Mouse (Mus musculus): Measurements from ENCODE around the gene Flt4. TPM values are rescaled to one million over a fixed set of nuclear protein-coding genes. Genes with fewer than 3 reads are reported as not detected.
"Not testable (repeated sequence)": the region's sequence is repeated elsewhere in the genome, so short reads cannot be mapped to it uniquely, and the experiment has no call there.

Flt4 gene
- 2.4 and 5.4 TPM in 2 replicates for polyA plus RNA-seq (2011; ENCODE audit: insufficient read length, low read depth, missing spikeins)

DNA sequence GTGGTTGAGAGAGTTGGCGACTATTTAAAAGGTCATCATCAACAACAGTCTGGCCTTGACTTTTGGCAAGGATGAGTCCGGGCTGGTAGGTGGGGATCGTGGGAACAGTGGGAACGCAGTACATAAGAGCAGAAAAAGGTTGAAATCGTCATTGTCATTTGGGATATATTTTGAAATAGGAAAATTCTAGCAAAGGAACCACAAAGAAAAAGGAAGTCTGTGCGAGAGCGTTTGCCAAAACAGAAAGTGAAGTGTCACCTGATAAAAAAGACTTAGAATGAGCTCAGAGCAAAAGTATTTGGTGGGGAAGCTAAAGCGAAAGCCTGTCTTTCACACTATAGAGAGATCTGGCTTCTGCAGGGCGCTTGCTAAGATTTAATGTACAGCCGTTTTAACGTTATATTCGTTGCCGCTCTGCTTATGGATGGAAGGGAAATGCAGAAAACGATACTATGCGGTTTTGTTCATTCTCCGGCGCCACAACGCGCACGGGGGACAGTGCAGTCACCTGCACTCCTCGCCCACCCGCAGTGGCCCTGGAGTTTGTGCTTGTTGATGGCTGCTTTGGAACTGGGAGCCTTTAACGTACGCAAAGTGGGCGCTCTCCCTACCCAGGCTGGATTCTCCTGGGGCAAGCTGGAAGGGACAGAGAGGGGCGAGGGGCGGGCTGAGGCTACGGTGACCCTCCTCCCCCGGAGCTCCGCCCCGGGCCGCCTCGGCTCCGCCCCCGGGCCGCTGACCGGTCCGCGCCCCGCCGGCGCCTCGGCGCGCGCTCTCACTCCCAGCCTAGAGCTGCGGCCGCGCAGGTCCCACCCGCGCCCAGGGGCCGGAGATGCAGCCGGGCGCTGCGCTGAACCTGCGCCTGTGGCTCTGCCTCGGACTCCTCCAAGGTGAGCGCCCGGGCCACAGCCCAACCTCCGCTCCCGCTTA, at the start of gene Flt4:
Gene Flt4 (plus strand): TSS at position 326 of the 930 bp plus-strand sequence.
- H3K4me1 ChIP-seq (ENCODE audit: control insufficient read depth, insufficient read depth, low read length); H3K27ac ChIP-seq (ENCODE audit: insufficient read depth, low read length): not testable (repeated sequence)
- H3K4me3 ChIP-seq (ENCODE audit: insufficient read depth, low read length): peak within 1 kb of the TSS; percentile 76

- H3K4me3 ChIP-seq (ENCODE audit: insufficient read depth, low read length); H3K4me1 ChIP-seq (ENCODE audit: control insufficient read depth, insufficient read depth, low read length); H3K27ac ChIP-seq (ENCODE audit: insufficient read depth, low read length): not testable (repeated sequence)
Observed at GRCm38 (mm10) chr11:49575054-49575453, 34.0 kb upstream of the Flt4 start.

DNA sequence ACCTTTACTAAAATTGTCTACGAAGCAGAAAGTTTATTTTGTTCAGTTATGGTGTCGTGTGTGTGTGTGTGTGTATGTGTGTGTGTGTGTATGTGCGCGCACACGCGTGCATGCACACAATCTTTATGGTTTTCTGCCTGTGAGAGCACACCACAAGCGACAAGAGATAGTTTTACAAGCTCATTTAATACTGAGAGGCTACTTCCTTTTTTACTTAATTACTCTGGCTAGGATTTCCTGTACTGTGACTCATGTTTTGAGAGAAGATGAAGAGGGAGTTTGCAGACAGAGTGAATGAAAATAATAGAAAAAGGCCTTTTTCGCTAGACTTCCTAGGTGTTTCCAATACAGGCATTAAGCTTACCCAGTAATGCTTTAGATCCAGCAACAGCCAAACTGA, 28.6 kb upstream of the Flt4 start:
- H3K4me1 ChIP-seq (ENCODE audit: control insufficient read depth, insufficient read depth, low read length); H3K4me3 ChIP-seq (ENCODE audit: insufficient read depth, low read length); H3K27ac ChIP-seq (ENCODE audit: insufficient read depth, low read length): not testable (repeated sequence)

DNA sequence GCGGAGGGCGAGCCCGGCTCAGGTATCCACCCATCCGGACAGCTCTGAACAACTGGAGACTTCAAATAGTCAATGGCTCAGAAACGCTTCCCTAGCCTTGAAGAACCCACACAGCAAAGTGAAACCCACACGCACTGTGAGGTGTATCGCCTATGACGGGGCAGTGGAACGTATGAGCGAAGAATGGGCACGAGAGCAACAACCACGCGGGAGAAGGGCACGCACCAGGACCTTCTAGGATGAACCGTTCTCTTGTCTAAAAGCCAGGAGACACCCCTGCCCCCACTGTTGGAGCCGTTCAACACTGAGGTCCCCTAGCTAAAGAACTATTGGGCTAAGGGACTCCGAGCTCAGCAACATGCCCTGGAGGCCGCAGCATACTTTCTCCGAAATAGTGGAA, 18.9 kb upstream of the Flt4 start:
- Histone ChIP-seq H3K27ac (ENCODE audit: insufficient read depth, low read length) (no peak overlapping the region), H3K4me1 (ENCODE audit: control insufficient read depth, insufficient read depth, low read length) (no peaks in the 10 kb centered on the region), H3K4me3 (ENCODE audit: insufficient read depth, low read length) (no peak overlapping the region)
- TF ChIP-seq POLR2A (IDR thresholded peaks at IDR 0.05; ENCODE audit: low read depth, low read length) (no peak), CTCF (IDR thresholded peaks at IDR 0.05; ENCODE audit: borderline replicate concordance, insufficient read depth, low read length) (no peak)

DNA sequence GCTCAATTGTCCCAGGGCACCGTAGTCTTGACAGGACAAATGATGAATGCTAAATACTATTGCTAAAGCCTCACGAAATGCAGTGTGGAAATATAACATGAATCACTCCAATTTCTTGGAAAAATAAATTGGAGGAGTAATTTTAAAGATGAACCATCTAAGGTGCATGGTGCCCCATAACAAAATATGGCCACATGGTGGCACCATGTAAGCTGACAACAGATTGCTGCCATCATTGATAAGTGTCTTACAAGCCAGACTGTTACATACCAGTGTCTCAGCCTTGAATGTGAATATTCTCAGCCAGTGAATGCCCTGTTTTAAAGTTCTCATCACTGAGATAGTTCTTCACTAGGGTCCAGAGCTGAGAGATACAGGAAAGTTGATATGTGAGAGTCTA, 11.9 kb upstream of the Flt4 start:
- H3K4me3 ChIP-seq (ENCODE audit: insufficient read depth, low read length); H3K27ac ChIP-seq (ENCODE audit: insufficient read depth, low read length); H3K4me1 ChIP-seq (ENCODE audit: control insufficient read depth, insufficient read depth, low read length): not testable (repeated sequence)

- not testable (repeated sequence) for H3K4me1 ChIP-seq (ENCODE audit: control insufficient read depth, insufficient read depth, low read length); H3K4me3 ChIP-seq (ENCODE audit: insufficient read depth, low read length); H3K27ac ChIP-seq (ENCODE audit: insufficient read depth, low read length)
Observed at GRCm38 (mm10) chr11:49608306-49608705, 757 bp upstream of the Flt4 start.

DNA sequence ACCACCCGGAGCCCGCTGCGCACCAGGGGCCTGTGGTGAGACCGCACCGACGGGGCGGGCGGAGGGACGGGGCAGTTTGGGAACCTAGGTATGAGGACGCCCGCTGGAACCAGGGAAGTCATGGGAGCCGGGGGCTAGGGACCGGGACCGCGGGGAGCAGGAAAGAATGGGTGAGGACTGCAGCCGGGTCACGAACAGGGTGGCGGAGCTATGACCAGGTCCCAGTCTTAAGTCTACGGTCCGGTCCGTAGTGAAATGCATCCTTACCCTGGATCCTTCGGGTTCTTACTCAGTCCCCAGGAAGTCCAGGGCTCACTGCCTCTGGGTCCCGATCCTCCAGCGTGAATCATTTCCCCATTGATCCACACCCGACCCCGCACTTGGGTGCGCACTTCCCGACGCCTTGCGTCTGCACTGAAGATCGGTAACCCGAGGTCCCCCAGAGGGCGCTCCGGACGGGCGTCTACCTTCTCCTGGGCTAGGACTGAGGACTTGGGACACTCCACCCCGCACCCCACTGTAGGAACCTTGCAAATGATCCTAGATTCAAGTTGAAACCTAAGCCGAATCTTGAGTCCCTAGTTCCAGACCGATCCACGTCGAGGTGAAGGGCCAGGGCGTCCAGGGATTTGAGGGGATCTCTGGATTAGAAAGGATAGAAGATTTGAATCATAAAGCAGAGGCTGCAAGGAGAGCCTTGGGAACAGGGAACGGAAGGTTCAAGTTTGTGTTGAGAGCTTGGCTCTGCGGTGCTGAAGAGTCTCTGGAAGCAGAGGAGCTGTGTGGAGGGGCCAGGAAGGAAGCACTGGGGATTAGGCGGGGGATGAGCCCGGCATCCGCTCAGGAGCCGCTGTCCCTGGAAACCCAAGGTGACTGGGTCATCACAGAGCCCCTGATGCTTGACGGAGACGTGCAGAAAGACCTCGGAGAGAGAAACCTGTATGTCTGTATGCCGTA, 1.1 kb downstream of the Flt4 start:
- 0 out of 2 replicates have a peak, but pooled peaks have one; percentile 17 for TF ChIP-seq CTCF (IDR thresholded peaks at IDR 0.05; ENCODE audit: borderline replicate concordance, insufficient read depth, low read length)
- H3K27ac ChIP-seq (ENCODE audit: insufficient read depth, low read length); H3K4me1 ChIP-seq (ENCODE audit: control insufficient read depth, insufficient read depth, low read length): not testable (repeated sequence)
- H3K4me3 ChIP-seq (ENCODE audit: insufficient read depth, low read length): peak overlapping the region; percentile 54

- not testable (repeated sequence) for H3K27ac ChIP-seq (ENCODE audit: insufficient read depth, low read length); H3K4me1 ChIP-seq (ENCODE audit: control insufficient read depth, insufficient read depth, low read length); H3K4me3 ChIP-seq (ENCODE audit: insufficient read depth, low read length)
Observed at GRCm38 (mm10) chr11:49611349-49611748, 2.3 kb downstream of the Flt4 start.

- Histone ChIP-seq H3K27ac (ENCODE audit: insufficient read depth, low read length) (no peak overlapping the region), H3K4me1 (ENCODE audit: control insufficient read depth, insufficient read depth, low read length) (peaks cover 11% of the 10 kb centered on the region), H3K4me3 (ENCODE audit: insufficient read depth, low read length) (no peak overlapping the region)
- TF ChIP-seq CTCF (IDR thresholded peaks at IDR 0.05; ENCODE audit: borderline replicate concordance, insufficient read depth, low read length): no peak
- TF ChIP-seq POLR2A (IDR thresholded peaks at IDR 0.05; ENCODE audit: low read depth, low read length): no peak
Observed at GRCm38 (mm10) chr11:49612154-49612553, 3.1 kb downstream of the Flt4 start.

DNA sequence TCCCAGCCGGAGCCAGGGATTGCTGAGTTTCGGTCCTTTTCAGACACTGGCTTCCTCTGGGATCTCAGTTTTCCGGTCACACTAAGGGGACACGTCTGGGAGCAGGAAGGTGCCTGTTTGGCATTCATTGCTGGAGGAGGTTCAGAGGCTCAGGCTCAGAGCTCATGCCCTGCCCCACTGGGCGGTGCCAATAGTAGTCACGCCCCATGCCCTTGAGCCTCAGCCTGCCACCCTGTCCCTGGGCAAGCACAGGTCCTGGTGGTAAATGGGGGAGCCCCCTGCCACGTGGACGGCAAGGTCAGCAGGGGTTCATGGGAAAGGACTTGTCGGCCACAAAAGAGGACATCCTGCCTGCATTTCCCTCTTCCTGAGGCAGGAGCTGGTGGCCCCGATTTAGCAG, 4.3 kb downstream of the Flt4 start:
- H3K4me3 ChIP-seq (ENCODE audit: insufficient read depth, low read length): no peak overlapping the region
- H3K4me1 ChIP-seq (ENCODE audit: control insufficient read depth, insufficient read depth, low read length): peaks cover 12% of the 10 kb centered on the region
- no peak overlapping the region for H3K27ac ChIP-seq (ENCODE audit: insufficient read depth, low read length)
- TF ChIP-seq POLR2A (IDR thresholded peaks at IDR 0.05; ENCODE audit: low read depth, low read length) (no peak), CTCF (IDR thresholded peaks at IDR 0.05; ENCODE audit: borderline replicate concordance, insufficient read depth, low read length) (no peak)

Measured in embryonic fibroblast, embryonic 13.5 days (primary cell).